Mouse (Mus musculus): ENCODE data around the gene Them7.

DNA sequence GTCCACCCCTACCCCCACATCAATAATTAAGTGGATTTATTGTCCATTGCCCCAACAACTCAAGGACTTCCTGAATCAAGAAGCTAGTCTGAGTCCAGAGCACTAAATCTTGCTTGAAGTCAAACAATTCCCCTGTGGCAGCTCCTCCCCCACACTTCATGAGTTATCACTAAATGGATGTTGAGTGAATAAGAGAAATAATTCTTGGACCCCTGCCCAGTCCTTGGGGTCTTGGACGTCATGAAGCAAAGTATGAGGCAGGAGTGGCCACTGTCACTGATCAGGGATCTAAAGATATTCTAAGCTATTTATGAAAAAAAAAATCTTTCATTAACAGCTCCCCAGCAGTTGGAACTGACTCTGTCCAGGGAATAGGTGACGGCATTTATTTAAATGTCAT is 168.4 kb downstream of the Them7 start:
- TF ChIP-seq CTCF (IDR thresholded peaks at IDR 0.05; ENCODE audit: low read depth) (no peak), EP300 (optimal IDR thresholded peaks at IDR 0.05) (no peak)

Measured in stomach, postnatal 0 days (tissue).